In genomic region chr7:16098021-16099017, GRCm38 (mm10) we compare ENCODE assay signal across 8 mouse cellular contexts. TPM values are rescaled to one million over a fixed set of nuclear protein-coding genes. Genes with fewer than 3 reads are reported as not detected.
A peak's percentile ranks its signal among the peaks of the same experiment; 100 is the strongest.
DNase-seq lines count a peak whose midpoint lies in the region; ATAC-seq lines count a peak whose summit lies in the region.

Gene Napa, plus strand, starts transcription at chr7:16098458.

- peak; percentile 86 for ATAC-seq in megakaryocyte progenitor cell, adult 5-6 weeks (replicated peaks; ENCODE audit: poor library complexity)

- peak; percentile 99 for DNase-seq in adipocyte (ENCODE audit: low spot score)
- peak; percentile 100 for DNase-seq in embryo, embryonic 10 days (ENCODE audit: low spot score)
- peak; percentile 95 for DNase-seq in gastrocnemius, postnatal 10 days
- DNase-seq in induced T-regulatory cell, adult 2 months (ENCODE audit: low read depth): peak; percentile 100
- peak; percentile 100 for DNase-seq in left cerebral cortex, adult 9 months (ENCODE audit: low spot score in 2 of 2)
- DNase-seq in right cerebral cortex, postnatal 14 days: peak; percentile 98
- DNase-seq in urinary bladder, postnatal 36 days (ENCODE audit: low spot score in 2 of 2): peak; percentile 96 to 99

RNA-seq across cellular contexts. Expression of gene Napa, which starts in this region (rescaled TPM):
- total RNA-seq in gastrocnemius, postnatal 10 days (2021): 100 to 1,000 TPM; 123 to 145 TPM
- 69.2 and 72.0 TPM in 2 replicates for total RNA-seq in megakaryocyte progenitor cell, adult 5-6 weeks (2015)
- 46.2 and 57.8 TPM in 2 replicates for total RNA-seq in megakaryocyte progenitor cell, adult 5-6 weeks (2017)

Comparison
In these comparisons a context has a peak if more than half of its experiments do, and no peak if none do; other contexts are left out.
1. Peak in every context shown above with its lines: DNase-seq and ATAC-seq.